Mouse (Mus musculus): Measurements from ENCODE around the gene Ppm1l.

Ppm1l gene

DNA sequence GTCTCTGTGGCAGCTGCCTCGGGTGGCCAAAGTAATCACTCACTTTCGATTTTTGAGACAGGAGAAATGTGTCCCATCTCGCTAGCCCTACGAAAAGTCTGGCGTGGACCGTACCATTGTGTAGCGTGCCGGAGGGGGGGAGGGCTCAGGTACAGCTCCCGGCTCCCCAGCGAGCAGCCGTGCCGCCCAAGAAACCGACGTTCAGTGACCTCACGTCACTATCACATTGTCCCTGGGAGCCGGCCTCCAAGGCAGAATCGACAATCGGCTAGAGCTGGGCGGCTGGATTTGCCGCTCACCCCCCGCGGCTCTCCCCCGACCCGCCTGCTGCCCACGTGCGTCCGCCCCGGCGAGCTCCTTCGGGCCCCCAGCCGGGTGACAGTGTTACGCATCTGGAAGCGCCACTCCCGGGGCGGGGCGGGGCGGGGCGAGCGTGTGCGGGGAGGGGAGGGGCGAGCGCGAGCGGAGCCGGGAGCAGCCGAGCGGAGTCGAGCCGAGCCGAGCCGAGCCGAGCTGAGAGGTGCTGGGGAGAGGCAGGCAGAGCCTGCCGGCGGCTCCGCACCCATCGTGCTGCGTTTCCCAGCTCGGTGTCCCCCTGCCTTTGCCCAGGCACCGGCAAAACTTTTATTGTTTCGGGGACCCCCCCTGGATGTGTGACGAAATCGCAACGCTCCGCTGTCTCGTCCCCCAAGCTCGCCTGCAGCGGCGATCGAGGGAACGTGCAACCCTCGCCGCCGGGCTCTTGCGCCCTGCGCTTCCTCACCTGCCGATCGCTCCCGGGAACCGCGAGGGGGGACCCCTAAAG lies at the start of gene Ppm1l:
TSS of gene Ppm1l (plus strand) at position 471 of the 805 bp plus-strand sequence.
- DNase-seq (ENCODE audit: low read depth, low spot score), result peak; percentile 98

DNA sequence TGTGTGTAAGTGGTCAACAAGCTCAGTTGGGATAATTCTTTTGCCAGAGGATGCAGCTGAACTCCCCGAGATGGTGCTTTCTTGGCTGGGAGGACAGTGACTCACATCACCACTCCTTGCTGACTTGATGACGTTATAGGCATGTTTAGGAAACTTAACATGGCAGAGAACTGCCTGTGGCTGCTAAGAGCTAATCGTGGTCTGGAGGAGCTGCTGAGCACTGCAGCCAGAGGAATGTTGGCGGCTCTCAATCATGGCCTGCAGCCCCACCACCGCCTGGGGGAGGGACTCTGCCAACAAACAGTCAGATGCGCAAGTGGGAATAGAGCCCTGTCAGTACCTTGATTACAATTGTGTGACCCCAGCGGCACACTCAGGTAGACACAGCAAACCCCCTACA lies 44.8 kb upstream of the Ppm1l start:
- no peak for DNase-seq (ENCODE audit: low read depth, low spot score)

DNA sequence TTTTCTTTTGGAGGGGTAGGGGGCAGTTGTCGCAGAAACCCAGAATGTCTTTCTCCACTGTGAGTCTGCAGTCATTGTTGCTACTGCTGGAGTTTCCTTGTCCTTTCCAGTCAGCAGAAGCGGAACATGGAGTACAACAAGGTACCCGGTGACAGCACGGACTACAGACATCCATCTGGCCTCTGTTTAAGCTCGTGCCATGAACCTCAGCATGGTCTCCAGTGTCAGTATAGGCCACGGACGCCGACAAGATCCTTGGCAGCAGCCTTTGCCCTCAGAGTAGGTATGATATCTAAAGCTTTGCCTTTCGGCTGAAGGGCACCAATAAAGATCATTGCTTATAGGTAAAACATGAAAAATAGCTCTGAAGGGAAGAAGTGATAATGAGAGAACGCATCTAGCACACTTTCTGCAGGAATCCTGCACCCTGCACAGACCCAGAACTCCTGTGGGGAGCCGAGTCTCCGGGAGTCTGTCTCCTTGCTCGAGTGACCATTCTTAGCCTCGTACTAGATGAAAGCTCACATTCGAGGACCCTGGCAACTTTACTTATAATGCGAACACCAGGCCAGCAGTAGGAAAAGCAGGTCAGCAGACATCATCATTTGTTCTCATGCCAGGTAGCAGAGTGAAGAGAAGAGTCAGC lies 42.5 kb upstream of the Ppm1l start:
- DNase-seq (ENCODE audit: low read depth, low spot score), result no peak

DNA sequence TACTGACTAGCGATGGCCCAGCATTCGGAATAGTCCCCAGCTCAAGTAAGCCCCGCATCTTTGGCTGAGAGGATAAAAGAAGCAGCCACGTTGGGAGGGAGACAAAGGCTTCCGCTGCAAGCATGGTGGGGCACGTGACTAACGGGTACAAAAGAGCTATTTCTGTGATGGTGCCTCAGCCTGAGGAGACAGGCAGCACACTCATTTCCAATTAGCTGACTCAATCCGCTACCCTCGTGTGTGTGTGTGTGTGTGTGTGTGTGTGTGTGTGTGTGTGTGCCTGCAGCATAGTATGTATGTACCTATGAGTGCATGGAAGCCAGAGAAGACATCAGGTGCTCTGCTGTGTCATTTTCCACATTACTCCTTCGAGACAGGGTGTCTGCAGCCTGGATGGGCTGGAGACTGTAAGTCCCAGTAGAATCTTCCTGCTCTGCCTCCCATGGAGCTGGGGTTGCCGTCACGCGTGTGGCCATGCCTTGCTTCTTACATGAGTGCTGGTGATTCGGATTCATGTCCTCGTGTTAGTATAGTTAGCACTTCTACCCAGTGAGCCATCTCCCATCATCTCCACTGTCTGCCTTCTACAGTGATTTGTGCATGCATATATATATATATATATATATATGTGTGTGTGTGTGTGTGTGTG lies 41.9 kb upstream of the Ppm1l start:
- DNase-seq (ENCODE audit: low read depth, low spot score), result peak; percentile 63

DNA sequence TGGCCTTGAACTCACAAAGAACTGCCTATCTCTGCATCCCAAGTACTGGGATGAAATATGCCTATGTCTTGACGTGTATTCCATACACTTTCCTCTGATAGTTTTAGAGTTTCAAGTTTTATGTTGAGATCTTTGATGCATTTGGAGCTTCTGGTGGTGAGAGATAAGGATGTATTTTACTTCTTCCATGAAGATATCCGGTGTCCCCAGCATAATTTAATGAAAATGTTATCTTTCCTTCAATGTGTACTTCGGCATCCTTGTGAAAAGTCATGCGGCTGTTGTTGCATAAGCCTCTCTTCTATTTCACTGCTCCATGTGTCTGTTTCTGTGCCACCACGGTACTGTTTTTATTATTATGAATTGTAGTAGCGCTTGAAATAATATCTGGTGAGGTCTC lies 38.0 kb upstream of the Ppm1l start:
- no peak for DNase-seq (ENCODE audit: low read depth, low spot score)

DNA sequence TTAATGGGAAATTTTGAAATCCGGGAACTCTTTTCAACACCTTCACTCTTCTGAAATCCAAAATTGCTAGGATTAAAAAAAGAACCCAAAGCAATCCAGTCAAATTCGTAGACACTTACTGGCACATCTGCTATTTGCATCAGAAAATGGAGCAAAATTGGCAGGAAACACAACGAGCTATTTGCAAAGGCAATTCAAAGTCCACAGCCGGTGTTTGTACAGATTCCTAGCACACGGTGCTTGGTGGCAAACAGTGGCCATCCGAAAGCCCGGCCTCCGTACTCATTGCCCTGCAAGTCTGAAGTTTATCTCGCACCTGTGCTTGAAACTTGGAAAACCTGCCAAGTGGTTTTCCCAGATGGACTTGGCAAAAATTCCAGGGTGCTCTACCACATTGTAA lies 34.3 kb upstream of the Ppm1l start:
- DNase-seq (ENCODE audit: low read depth, low spot score), result no peak

DNA sequence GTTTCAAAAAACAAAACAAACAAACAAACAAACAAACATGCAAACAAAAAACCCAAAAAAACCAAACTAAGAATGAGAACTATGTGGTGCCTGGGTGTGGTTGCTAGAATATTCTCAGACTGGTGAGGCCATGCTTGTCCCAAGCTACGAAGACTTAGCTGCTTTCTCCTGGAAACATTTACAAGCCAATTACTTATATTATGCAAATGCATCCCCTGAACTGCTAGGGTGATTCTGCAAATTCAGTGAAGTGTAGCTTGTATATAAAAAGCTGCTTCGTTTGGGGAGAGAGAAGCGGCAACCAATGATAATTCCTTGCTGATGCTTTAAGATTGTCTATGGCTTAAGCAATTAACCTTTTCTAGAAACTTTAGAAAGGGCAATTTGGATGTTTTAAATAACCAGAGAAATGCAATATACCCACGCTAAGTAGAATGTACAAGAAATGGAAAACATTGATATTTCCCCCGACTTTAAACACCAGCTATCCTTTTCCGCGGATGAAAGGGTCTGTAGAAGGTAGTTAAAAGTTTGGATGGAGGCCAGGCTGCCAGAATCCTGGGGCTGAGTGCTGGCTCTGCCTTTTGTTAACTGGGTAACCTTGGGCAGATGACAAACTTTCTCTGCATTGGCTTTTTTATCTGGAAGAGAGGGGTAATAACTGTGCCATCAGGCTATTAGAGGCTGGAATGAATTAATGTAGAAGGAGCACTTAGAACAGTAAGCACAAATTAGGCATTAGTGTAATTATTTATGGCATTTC lies 33.4 kb upstream of the Ppm1l start:
- no peak for DNase-seq (ENCODE audit: low read depth, low spot score)

DNA sequence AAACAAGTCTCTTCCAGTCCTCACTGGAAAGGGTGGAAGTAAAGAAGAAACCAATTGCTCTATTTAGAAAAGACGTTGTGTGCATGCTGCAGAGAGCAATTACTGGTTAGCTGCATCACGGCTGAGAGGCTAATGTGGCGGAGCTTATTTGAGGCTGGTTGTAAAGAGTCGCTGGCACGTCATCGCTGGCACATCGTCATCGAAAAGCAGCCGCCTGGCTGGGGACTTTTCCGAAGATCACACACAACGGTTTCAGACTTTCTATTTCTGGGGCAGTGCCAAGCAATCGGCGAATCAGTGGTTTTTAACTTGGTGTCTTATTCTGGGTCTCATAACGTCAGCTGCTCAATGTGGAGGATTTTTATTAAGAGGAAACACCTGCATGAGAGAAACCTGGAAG lies 26.8 kb upstream of the Ppm1l start:
- DNase-seq (ENCODE audit: low read depth, low spot score), result peak; percentile 93

DNA sequence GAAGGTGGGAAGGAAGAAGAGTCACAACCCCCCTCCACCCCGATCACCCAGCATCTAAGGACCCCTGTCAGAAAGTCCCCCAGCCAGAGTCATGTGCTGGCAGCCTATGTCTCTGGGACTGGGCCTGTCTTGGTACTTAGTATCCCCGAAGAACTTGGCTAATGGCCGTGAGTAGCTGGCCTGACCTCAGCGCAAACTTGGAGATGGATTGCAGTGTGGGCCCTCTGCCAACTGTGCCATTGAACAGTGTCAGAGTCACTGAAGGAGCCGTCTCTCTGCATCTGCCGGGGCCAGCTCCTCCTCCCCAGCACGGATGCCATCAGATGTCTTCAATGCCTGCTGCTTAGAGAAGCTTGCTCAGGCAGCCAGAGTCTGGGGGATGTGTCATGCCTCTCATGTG lies 26.4 kb upstream of the Ppm1l start:
- DNase-seq (ENCODE audit: low read depth, low spot score), result no peak

DNA sequence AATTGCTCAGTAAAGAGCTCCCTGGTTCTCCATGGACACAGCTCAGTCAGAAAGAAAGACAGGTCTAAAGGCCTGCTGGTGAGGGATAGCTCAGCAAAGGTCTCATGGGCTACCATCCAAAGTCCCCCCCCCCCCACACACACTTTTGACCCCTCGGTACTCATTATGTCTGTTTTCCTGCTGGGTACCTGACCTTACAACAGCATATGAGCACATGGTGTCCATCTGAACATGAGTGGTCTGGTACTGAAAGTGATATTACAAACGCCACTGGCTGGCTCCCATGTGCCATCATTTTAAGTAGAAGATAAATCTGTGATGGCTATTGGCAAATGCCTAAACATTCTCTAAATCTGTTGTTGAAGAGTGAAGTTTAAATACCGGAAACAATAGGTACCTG lies 25.8 kb upstream of the Ppm1l start:
- no peak for DNase-seq (ENCODE audit: low read depth, low spot score)

DNA sequence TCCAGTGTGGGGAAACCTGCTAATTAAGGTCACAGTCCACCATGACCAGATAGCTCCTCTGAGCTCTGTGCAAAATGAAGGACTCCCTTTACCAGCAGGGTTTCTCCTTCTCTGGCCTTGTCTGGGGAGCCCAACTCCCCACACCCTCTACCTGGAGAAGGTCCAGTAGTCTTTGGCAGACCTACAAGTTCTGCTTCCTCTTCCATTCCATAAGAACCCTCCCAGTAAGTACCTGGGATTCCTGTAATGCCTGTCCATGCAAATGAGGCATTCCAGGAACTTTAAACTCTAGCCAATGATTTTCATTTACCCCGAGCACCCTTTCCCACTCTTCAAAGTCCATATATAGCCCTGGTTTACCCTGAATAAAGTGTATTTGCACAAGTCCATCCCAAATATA lies 24.0 kb upstream of the Ppm1l start:
- DNase-seq (ENCODE audit: low read depth, low spot score), result no peak

DNA sequence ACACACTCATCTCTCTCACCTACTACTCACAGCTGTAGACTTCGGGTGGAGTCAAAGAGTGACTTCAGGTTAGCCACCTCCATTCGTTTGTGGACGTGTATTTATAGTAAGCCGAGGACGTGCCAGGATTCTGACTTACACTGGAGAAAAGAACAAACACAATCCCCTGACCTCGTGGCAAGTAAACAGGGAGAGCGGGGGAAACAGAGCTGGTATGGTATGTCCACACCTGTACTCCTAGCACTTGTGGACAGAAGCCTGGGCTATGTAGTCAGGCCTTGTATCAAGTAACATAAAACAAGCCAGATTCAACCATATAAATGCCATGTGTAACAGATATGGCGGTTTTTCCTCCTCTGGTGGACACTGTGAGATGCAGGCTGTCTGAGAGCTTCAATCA lies 20.4 kb upstream of the Ppm1l start:
- no peak for DNase-seq (ENCODE audit: low read depth, low spot score)

DNA sequence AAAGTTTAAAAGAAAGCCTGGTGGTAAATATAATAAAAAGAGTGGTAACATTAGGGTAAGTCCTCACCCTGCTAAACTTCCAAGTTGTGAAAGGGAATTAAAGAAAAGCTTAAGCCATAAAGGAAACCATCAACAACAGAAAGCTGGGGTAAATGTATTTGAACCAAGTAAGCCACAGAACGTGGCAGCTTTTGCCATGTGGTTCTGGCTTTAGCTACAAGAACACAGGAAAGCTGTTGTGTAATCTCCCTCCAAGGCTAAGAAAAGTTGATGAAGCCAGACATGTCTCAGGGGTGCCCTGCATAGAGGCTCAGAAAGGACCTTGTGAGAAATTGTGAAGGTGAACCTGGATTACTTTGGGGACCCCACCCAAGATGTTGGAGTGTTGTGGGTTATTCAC lies 16.5 kb upstream of the Ppm1l start:
- no peak for DNase-seq (ENCODE audit: low read depth, low spot score)

DNA sequence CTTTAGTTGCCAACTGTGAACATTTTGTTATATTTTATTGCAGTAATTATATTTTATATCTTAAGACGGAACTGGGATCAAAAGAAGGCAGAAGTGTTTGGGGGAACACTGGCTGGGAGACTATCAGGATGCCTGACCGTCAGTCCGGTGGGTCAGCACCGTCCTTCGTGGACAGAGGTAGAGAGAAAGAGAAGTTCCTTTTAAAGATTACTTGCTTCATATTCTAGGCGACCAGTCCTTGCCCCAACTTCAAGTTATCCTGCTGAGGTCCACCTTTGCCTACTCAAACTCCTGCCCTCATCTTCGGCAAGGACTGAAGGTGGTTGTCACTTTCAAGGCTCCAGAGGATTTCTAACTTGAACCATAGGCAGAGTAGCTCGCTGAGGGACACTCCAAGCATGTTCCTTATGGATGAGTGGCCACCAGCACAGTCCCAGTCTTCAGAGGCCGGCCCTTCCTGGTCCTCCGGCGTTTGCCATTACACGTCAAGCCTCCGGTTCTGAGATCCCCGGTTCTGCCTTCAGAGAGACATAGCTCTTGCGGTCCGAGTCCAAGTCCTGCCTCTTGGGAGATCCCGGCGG lies 761 bp upstream of the Ppm1l start:
- DNase-seq (ENCODE audit: low read depth, low spot score), result no peak

DNA sequence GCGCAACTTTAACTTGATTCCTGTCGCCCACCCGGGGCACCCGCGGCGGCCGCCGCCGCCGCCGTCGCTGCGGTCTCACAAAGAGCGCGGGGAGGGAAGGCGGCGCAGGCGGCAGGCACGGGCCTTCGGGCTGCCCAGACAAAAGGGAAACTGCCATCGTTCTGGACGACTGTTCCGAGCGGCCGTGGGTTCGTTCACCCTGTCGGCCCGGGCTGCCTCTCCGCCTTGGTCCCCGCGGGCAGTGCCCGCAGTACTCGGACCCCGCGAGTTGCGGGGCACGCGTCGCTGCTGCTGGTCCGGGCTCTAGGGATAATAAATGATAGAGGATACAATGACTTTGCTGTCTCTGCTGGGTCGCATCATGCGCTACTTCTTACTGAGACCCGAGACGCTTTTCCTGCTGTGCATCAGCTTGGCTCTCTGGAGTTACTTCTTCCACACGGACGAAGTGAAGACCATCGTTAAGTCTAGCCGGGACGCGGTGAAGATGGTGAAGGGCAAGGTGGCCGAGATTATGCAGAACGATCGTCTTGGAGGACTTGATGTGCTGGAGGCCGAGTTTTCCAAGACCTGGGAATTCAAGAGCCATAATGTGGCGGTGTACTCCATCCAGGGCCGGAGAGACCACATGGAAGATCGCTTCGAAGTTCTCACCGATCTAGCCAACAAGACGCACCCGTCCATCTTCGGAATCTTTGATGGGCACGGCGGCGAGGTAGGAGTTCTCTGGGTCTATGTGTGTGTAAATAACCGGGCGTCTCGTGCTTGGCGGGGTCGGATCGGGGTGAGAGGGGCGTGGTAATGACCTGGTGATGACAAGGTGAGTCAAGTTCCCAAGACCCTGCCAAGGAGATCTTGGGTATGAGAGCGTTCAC lies 827 bp downstream of the Ppm1l start:
- DNase-seq (ENCODE audit: low read depth, low spot score), result peak; percentile 69

DNA sequence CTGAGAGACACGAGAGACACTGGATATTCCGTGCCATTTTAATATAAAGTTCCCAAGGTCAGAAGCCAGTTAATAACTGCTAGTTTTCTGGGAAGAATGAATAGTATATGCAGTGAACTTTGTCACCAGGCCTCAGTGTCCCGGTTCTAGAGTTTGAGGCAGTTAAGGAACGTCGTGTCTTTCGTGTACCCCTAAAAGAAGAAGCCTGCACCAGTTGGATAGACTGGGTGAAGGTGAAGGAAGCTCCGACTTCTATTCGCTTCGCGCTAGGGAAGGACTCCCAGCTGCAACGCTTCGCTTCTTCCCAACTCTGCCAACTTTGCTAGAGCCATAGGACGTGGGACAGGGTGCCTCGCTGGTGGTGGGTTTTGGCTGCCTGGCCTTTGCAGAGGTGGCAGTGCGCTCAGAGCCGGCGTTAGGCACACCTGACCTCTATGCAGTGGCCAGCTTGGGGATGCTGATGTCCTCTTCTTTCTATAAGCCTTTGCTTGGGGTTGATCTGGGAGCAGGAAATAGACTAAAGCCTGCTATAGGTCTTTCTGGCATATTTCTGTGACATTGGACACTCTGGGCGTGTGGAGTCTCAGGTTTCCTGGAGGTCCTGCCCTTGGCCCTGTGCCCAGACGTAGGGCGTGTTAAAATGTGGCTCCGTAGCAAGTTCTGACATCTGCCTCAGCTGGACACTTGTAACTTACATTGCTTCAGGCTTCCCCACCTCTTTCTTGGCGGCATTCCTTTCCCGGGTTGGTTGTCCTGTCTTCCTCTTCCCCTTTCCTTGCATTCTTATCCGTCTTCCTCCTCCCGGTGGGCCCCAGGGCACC lies 1.7 kb downstream of the Ppm1l start:
- peak; percentile 37 for DNase-seq (ENCODE audit: low read depth, low spot score)

DNA sequence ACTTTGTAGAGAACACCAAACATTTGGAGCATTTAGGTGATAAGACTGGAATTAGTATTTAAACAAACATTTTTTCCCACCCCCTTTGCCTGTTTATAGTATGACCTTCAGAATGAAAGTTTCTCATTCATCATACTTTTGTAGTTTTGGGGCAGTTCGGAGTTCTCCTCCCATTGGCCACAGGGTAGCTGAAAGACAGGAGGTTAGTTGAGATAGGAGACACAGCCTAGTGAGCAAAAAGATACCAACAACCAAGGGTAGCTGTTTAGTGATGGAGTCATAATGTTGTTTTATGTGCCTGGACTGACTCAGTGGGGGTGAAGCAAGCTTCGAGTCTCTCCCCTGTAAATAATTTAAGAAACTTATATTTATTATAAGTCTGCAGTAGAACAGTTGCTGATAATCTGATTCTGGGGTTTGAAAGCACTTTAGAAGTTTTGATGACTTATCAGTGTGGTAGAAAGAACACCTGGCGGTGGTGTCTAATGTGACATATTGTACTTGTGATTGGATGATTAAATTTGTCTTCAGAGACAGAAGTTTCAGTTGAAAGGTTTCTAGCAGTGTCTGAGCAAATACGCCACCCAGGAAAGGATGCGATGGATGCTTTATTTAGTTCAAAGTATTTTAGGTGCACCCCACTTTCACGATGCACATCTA lies 2.5 kb downstream of the Ppm1l start:
- peak; percentile 49 for DNase-seq (ENCODE audit: low read depth, low spot score)

DNA sequence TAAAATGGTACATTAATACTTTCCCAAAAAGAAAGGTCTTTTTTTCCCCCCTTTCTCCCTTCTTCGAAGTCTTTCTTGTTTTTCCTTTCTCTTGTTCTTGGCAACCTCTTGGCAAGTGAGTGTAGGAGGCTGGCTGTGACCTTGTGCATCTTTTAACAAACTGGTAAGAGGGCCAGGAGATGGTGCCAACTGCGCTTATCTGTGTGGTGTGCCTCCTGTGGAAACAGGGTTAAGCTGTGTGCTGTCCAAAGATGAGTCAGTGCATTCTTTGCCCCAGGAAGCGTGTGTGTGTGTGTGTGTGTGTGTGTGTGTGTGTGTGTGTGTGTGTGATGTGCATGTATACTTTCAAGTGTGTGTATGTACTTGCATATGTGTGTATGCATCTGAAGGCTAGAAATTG lies 7.3 kb downstream of the Ppm1l start:
- no peak for DNase-seq (ENCODE audit: low read depth, low spot score)

DNA sequence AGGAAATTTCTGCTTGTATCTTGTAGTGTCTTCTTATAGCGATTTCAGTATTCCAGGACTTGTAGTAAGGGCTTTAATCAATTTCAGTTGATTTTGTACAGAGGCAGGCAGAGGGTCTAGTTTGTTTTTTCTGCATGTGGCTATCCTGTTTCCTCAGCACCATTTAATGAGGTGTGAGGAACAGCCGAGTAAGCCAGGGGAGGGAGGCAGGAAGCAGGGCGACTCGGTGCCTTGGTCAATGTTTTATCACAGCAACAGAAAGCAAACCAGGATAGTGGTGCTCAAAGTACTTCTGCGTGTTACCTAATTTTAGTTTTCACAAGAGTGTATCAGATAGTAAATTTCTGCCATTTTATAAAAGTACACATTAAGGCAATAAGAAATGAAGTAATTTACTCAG lies 13.2 kb downstream of the Ppm1l start:
- DNase-seq (ENCODE audit: low read depth, low spot score), result no peak

All from CD4-positive, CD25-positive, alpha-beta regulatory T cell, adult 2 months (primary cell).